Mouse (Mus musculus) liver, embryonic 14.5 days (tissue): ENCODE data around the gene Cpvl.

Experiments
- CTCF ChIP-seq: IDR thresholded peaks from 2 replicates; pipeline ENCODE4 v1.5.1; 2016; ENCODE audit warnings: antibody characterized with exemption, low read depth, control low read depth
- EP300 ChIP-seq: IDR thresholded peaks from 2 replicates; pipeline ENCODE4 v1.6.1; 2016; ENCODE audit warnings: antibody characterized with exemption, low read depth

GRCm38 (mm10) chr6:53942190-53942831 is 36.2 kb downstream of the Cpvl start:
- TF ChIP-seq CTCF (no peak), EP300 (no peak)
